Mouse (Mus musculus): ENCODE results near the gene Dennd1c. TPM values are rescaled to one million over a fixed set of nuclear protein-coding genes. Genes with fewer than 3 reads are reported as not detected.
A peak's percentile ranks its signal among the peaks of the same experiment; 100 is the strongest.

Gene Dennd1c
- total and polyA plus RNA-seq, 2 experiments from 2014 or later, result 1.00 to 1.9 TPM

DNA sequence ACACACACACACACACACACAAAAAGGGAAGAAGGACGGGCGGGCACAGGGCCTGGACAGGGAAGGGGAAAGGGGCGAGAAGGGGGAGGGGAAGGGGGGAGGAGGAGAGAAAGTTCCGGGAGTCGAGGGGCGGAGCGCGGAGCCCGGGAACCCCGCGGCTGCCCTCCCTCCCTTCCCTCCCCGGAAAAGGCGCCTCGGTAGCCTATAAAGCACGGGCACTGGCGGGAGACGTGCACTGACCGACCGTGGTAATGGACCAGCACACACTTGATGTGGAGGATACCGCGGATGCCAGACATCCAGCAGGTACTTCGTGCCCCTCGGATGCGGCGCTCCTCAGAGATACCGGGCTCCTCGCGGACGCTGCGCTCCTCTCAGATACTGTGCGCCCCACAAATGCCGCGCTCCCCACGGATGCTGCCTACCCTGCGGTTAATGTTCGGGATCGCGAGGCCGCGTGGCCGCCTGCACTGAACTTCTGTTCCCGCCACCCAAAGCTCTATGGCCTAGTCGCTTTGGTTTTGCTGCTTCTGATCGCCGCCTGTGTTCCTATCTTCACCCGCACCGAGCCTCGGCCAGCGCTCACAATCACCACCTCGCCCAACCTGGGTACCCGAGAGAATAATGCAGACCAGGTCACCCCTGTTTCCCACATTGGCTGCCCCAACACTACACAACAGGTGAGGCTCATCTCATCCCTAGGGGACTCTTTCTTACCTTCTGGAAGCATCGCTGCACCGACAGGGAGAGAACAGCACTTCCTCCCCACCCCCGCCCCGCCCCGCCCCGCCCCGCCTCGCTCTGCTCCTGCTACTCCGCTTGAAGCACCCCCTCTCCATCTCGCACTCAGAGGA is 27.1 kb upstream of the Dennd1c start, which contains the start of gene Tnfsf9:
Gene Tnfsf9, plus strand, starts transcription at position 145 of the 854 bp plus-strand sequence.
- no peak for TF ChIP-seq CTCF (IDR thresholded peaks at IDR 0.05; ENCODE audit: low read depth)
- H3K9ac ChIP-seq, result peak within 1 kb of the TSS; percentile 72
- no peaks in the 10 kb centered on the region; the same call in 1 of the 2 replicates for H3K36me3 ChIP-seq (ENCODE audit: insufficient read depth)
- peak within 1 kb of the TSS; percentile 52; the same call in 1 of the 2 replicates for H3K27ac ChIP-seq (ENCODE audit: low read depth, low read length)
- H3K27me3 ChIP-seq (ENCODE audit: insufficient read depth, low read length), result no peaks in the 10 kb centered on the region
- H3K4me2 ChIP-seq (ENCODE audit: low read depth), result peak within 1 kb of the TSS; percentile 76
- peak; percentile 80 for ATAC-seq
- H3K4me3 ChIP-seq (ENCODE audit: low read depth, low read length), result peak within 1 kb of the TSS; percentile 74
- H3K9me3 ChIP-seq (ENCODE audit: low read length), result no peaks in the 10 kb centered on the region
- WGBS, result 2% methylated on average over 56 of the region's 61 CpGs
- 0 out of 2 replicates have a peak, but pooled peaks cover 5% of the 10 kb centered on the region for H3K4me1 ChIP-seq (ENCODE audit: insufficient read depth)
- DNase-seq, result peak; percentile 65

DNA sequence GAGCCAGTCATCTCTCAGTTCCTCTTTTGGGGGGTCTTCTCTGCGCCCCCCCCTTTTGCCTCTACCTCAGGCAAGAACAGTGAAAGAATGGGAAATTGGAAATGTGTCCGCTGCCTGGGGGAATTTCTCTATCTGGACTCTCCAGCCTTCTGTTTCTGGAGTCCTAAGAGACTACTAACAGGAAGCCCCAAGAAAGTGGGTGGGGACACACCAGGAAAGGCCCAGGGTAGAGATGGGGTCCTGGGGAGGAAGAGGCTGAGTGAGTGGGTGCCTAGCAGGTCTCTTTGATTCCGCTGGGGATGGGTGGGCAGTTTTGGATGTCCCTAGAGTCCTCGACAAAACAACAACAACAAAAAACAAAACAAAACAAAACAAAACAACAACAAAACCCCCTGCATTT is 26.2 kb upstream of the Dennd1c start:
- Histone ChIP-seq H3K27me3 (ENCODE audit: insufficient read depth, low read length) (no peaks in the 10 kb centered on the region), H3K27ac (ENCODE audit: low read depth, low read length) (no peak overlapping the region), H3K36me3 (ENCODE audit: insufficient read depth) (no peaks in the 10 kb centered on the region; the same call in 1 of the 2 replicates), H3K4me2 (ENCODE audit: low read depth) (peak overlapping the region; percentile 76), H3K9me3 (ENCODE audit: low read length) (no peaks in the 10 kb centered on the region), H3K9ac (peak overlapping the region; percentile 72), H3K4me1 (ENCODE audit: insufficient read depth) (0 out of 2 replicates have a peak, but pooled peaks cover 5% of the 10 kb centered on the region), H3K4me3 (ENCODE audit: low read depth, low read length) (peak overlapping the region; percentile 74)
- ATAC-seq (no peak), DNase-seq (no peak)
- 41% methylated on average over 4 of the region's 4 CpGs for WGBS
- TF ChIP-seq CTCF (IDR thresholded peaks at IDR 0.05; ENCODE audit: low read depth), result no peak

DNA sequence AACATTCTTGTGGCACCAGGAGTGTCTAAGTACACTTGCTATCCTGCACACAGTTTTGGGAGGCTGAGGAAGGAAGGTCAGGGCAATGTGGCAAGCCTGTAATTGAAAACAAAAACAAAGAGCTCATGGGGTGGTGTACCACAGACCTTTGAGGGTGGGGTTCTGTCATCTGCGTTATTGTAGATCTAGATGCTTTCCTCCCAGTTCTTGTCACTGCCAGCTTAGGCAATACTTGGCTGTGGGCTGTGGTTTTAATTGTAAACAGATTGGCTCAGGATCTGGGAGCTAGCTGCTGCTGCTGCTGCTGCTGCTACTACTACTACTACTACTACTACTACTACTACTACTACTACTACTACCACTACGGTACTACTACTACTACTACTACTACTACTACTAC is 24.0 kb upstream of the Dennd1c start:
- H3K36me3 ChIP-seq (ENCODE audit: insufficient read depth), result no peaks in the 10 kb centered on the region; the same call in 1 of the 2 replicates
- DNase-seq, result no peak
- 0 out of 2 replicates have a peak, but pooled peaks cover 5% of the 10 kb centered on the region for H3K4me1 ChIP-seq (ENCODE audit: insufficient read depth)
- no peak overlapping the region for H3K27ac ChIP-seq (ENCODE audit: low read depth, low read length)
- no peak overlapping the region for H3K4me3 ChIP-seq (ENCODE audit: low read depth, low read length)
- no peaks in the 10 kb centered on the region for H3K27me3 ChIP-seq (ENCODE audit: insufficient read depth, low read length)
- H3K9me3 ChIP-seq (ENCODE audit: low read length), result no peaks in the 10 kb centered on the region
- no peak for TF ChIP-seq CTCF (IDR thresholded peaks at IDR 0.05; ENCODE audit: low read depth)
- no peak overlapping the region for H3K9ac ChIP-seq
- no peak for ATAC-seq
- no peak overlapping the region for H3K4me2 ChIP-seq (ENCODE audit: low read depth)
- WGBS, result 81% methylated on average over 2 of the region's 2 CpGs

DNA sequence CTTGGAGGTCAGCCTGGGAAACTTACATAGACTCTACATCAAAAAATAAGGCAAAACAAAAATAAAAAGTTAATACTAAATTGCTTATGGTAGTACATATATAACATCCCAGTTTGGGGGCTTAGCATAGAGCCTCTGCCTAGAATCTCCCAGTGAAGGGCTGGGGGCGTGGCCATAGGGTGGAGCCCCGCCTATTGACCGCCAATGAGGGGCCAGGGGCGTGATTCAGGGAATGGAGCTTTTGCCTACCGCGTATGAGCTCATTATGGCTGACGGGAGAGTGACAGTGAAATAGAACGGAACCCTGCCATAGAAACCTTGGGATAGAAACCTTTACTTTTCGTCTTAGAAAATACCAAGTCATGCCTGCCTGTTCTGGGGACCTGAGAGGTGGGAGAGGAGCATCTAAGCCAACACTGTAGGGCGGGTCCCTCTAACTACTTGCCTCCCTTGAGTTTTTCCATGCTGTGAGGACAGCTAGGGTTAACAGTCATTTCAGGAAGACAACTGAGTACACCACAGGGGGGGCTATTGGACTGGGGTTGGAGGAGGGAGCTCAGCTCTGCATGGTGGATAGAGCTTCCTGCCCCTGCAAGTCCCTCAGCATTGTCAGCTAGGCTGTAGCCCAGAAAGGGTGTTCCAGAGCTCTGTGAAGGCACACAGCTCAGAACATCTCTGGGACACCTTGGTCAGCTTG is 21.5 kb upstream of the Dennd1c start:
- no peak overlapping the region for H3K4me2 ChIP-seq (ENCODE audit: low read depth)
- peak; percentile 21; the same call in 1 of the 2 replicates for ATAC-seq
- no peak for DNase-seq

DNA sequence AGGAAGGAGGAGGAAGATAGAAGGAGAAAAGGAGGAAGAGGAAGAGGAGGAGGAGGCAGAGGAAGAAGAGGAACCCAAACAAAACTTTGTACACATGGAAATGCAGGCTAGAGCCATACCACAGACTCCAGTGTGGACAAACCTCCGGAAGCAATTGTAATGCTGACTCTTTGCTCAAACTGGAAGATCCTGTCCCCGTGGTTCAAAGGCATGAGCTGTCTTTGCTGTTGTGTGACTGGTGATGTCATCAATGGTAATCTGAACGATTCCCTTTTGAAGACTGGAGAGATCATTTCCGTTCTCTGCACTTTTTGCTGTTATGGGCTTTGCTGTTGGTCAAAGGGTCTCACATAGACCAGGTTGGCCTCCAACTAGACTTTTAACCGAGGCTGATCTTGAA is 20.0 kb upstream of the Dennd1c start:
- DNase-seq (no peak), ATAC-seq (no peak)
- H3K9ac ChIP-seq, result no peak overlapping the region
- H3K36me3 ChIP-seq (ENCODE audit: insufficient read depth), result no peaks in the 10 kb centered on the region; the same call in 1 of the 2 replicates
- no peaks in the 10 kb centered on the region for H3K4me1 ChIP-seq (ENCODE audit: insufficient read depth)
- 84% methylated on average over 5 of the region's 5 CpGs for WGBS
- H3K27ac ChIP-seq (ENCODE audit: low read depth, low read length), result no peak overlapping the region
- H3K27me3 ChIP-seq (ENCODE audit: insufficient read depth, low read length), result no peaks in the 10 kb centered on the region
- H3K9me3 ChIP-seq (ENCODE audit: low read length), result no peaks in the 10 kb centered on the region
- TF ChIP-seq CTCF (IDR thresholded peaks at IDR 0.05; ENCODE audit: low read depth), result no peak
- H3K4me2 ChIP-seq (ENCODE audit: low read depth), result no peak overlapping the region
- no peak overlapping the region for H3K4me3 ChIP-seq (ENCODE audit: low read depth, low read length)

More for the DNA sequence above, 21.5 kb upstream of the Dennd1c start:
- no peaks in the 10 kb centered on the region for H3K9me3 ChIP-seq (ENCODE audit: low read length)
- H3K27ac ChIP-seq (ENCODE audit: low read depth, low read length), result no peak overlapping the region
- H3K27me3 ChIP-seq (ENCODE audit: insufficient read depth, low read length), result no peaks in the 10 kb centered on the region
- WGBS, result 8% methylated on average over 10 of the region's 10 CpGs
- no peaks in the 10 kb centered on the region; the same call in 1 of the 2 replicates for H3K36me3 ChIP-seq (ENCODE audit: insufficient read depth)
- no peak overlapping the region for H3K4me3 ChIP-seq (ENCODE audit: low read depth, low read length)
- H3K4me1 ChIP-seq (ENCODE audit: insufficient read depth), result 0 out of 2 replicates have a peak, but pooled peaks cover 5% of the 10 kb centered on the region
- H3K9ac ChIP-seq, result no peak overlapping the region
- TF ChIP-seq CTCF (IDR thresholded peaks at IDR 0.05; ENCODE audit: low read depth), result no peak

DNA sequence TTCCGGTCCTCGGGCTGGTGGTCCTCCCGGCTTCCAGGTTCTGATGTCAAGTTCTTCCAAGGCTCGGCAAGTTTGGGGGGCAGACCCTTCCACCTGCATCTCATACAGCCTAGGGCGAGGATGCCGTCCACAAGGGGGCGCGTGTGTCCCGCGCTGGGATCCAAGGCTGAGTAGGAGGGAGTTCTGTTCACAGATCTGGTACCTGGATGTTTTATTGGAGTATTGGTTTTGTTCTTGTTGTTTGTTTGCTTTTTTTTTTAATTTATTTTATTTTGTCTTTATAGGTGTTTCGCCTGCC is 18.3 kb upstream of the Dennd1c start:
- H3K27ac ChIP-seq (ENCODE audit: low read depth, low read length), result no peak overlapping the region
- H3K9me3 ChIP-seq (ENCODE audit: low read length), result no peaks in the 10 kb centered on the region
- H3K27me3 ChIP-seq (ENCODE audit: insufficient read depth, low read length), result no peaks in the 10 kb centered on the region
- no peak overlapping the region for H3K9ac ChIP-seq
- no peaks in the 10 kb centered on the region for H3K4me1 ChIP-seq (ENCODE audit: insufficient read depth)
- H3K36me3 ChIP-seq (ENCODE audit: insufficient read depth), result no peaks in the 10 kb centered on the region
- ATAC-seq (peak; percentile 91), DNase-seq (peak; percentile 80)
- peak overlapping the region; percentile 16; the same call in 1 of the 2 replicates for H3K4me3 ChIP-seq (ENCODE audit: low read depth, low read length)
- 2% methylated on average over 11 of the region's 11 CpGs for WGBS
- TF ChIP-seq CTCF (IDR thresholded peaks at IDR 0.05; ENCODE audit: low read depth), result peak; percentile 95
- H3K4me2 ChIP-seq (ENCODE audit: low read depth), result peak overlapping the region; percentile 45
